Mouse (Mus musculus) intestine, postnatal 0 days (tissue): ENCODE measurements around the gene Chsy1. TPM values are rescaled to one million over a fixed set of nuclear protein-coding genes. Genes with fewer than 3 reads are reported as not detected.

Source experiments
- ATAC-seq: fragments of 200-750 bp; cut with Nextera tagmentation; 2 replicates; pipeline ENCODE4 v1.8.0; 2017; ENCODE audit warnings: mild to moderate bottlenecking, moderate TSS enrichment, moderate library complexity
- H3K27ac ChIP-seq: fragments of 300-500 bp; sonication (generic); 2 replicates; pipeline ENCODE4 v1.5.1; 2014; ENCODE audit warnings: mild to moderate bottlenecking, low read depth, low read length, moderate library complexity
- H3K27me3 ChIP-seq: fragments of 300-500 bp; sonication (generic); replicated peaks from 2 replicates; pipeline ENCODE4 v1.6.1; 2014; ENCODE audit warnings: low read length, mixed read lengths; ENCODE audit not compliant: control insufficient read depth, insufficient read depth
- H3K36me3 ChIP-seq: fragments of 300-500 bp; sonication (generic); 2 replicates; pipeline ENCODE4 v1.6.1; 2014; ENCODE audit warnings: mild to moderate bottlenecking, moderate library complexity; ENCODE audit not compliant: control insufficient read depth, insufficient read depth
- H3K4me1 ChIP-seq: fragments of 300-500 bp; sonication (generic); replicated peaks from 2 replicates; pipeline ENCODE4 v1.6.1; 2014; ENCODE audit warnings: antibody characterized with exemption, low read length, mixed read lengths; ENCODE audit not compliant: control insufficient read depth, insufficient read depth
- H3K4me2 ChIP-seq: fragments of 300-500 bp; sonication (generic); replicated peaks from 2 replicates; pipeline ENCODE4 v1.6.1; 2014; ENCODE audit warnings: low read depth, mild to moderate bottlenecking, moderate library complexity
- H3K4me3 ChIP-seq: fragments of 300-500 bp; sonication (generic); 2 replicates; pipeline ENCODE4 v1.5.1; 2014; ENCODE audit warnings: low read depth, low read length
- H3K9ac ChIP-seq: fragments of 300-500 bp; sonication (generic); 2 replicates; pipeline ENCODE4 v1.6.1; 2014; ENCODE audit warnings: mild to moderate bottlenecking, low read depth, low read length
- H3K9me3 ChIP-seq: fragments of 300-500 bp; sonication (generic); 2 replicates; pipeline ENCODE4 v1.6.1; 2016; ENCODE audit warnings: mixed run types; ENCODE audit not compliant: control insufficient read depth
- CTCF ChIP-seq: sonication (generic); IDR thresholded peaks from 2 replicates; pipeline ENCODE4 v1.5.1; 2016; ENCODE audit warnings: low read depth, mild to moderate bottlenecking, control low read depth, antibody characterized with exemption, moderate library complexity
- WGBS: fragments of 180-500 bp; shearing (Covaris S2); extraction: QIAGEN DNeasy Blood & Tissue Kit; methylation state at CpG from one replicate; pipeline ENCODE4 v1.1.7; 2014; 5-methylcytosine and 5-hydroxymethylcytosine counted together
- polyA plus RNA-seq: library from polyadenylated mRNA; unstranded; fragments of >200 nt; fragmentation: Nextera tagmentation; extraction: Ambion mirVana; gene quantifications from 2 replicates; pipeline ENCODE4 v1.2.1, GENCODE M21; 2015

The Chsy1 gene
- polyA plus RNA-seq, 1 experiment from 2014 or later, result 4.4 TPM

GRCm38 (mm10) chr7:66092656-66093055, 16.7 kb upstream of the Chsy1 start:
- Histone ChIP-seq H3K9me3 (no peaks in the 10 kb centered on the region), H3K4me3 (no peak overlapping the region), H3K4me2 (no peak overlapping the region), H3K27me3 (no peaks in the 10 kb centered on the region), H3K27ac (no peak overlapping the region), H3K36me3 (peaks cover 37% of the 10 kb centered on the region), H3K4me1 (no peaks in the 10 kb centered on the region), H3K9ac (no peak overlapping the region)
- ATAC-seq, result no peak
- WGBS, result 85% methylated on average over 8 of the region's 8 CpGs
- no peak for TF ChIP-seq CTCF

GRCm38 (mm10) chr7:66094141-66094540, 15.2 kb upstream of the Chsy1 start:
- TF ChIP-seq CTCF, result no peak
- 75% methylated on average over 5 of the region's 5 CpGs for WGBS

GRCm38 (mm10) chr7:66098803-66099202, 10.5 kb upstream of the Chsy1 start:
- H3K4me3 ChIP-seq, result no peak overlapping the region
- WGBS, result 81% methylated on average over 7 of the region's 7 CpGs
- no peak overlapping the region for H3K4me2 ChIP-seq
- TF ChIP-seq CTCF, result no peak
- no peak for ATAC-seq
- H3K27ac ChIP-seq, result no peak overlapping the region
- no peak overlapping the region for H3K9ac ChIP-seq
- H3K27me3 ChIP-seq, result no peaks in the 10 kb centered on the region
- H3K4me1 ChIP-seq, result no peaks in the 10 kb centered on the region
- no peaks in the 10 kb centered on the region for H3K36me3 ChIP-seq
- H3K9me3 ChIP-seq, result no peaks in the 10 kb centered on the region

More at GRCm38 (mm10) chr7:66094141-66094540, 15.2 kb upstream of the Chsy1 start:
- Histone ChIP-seq H3K27me3 (no peaks in the 10 kb centered on the region), H3K4me3 (no peak overlapping the region), H3K9ac (no peak overlapping the region), H3K36me3 (peaks cover 24% of the 10 kb centered on the region), H3K9me3 (no peaks in the 10 kb centered on the region), H3K27ac (no peak overlapping the region), H3K4me2 (no peak overlapping the region), H3K4me1 (no peaks in the 10 kb centered on the region)
- no peak for ATAC-seq

- peak; percentile 78 for TF ChIP-seq CTCF
- no peak overlapping the region for H3K4me3 ChIP-seq
- no peak overlapping the region for H3K27ac ChIP-seq
- no peaks in the 10 kb centered on the region for H3K9me3 ChIP-seq
- H3K4me1 ChIP-seq, result no peaks in the 10 kb centered on the region
- no peak overlapping the region for H3K4me2 ChIP-seq
- WGBS, result 4% methylated on average over 4 of the region's 4 CpGs
- H3K9ac ChIP-seq, result no peak overlapping the region
- no peak for ATAC-seq
- no peaks in the 10 kb centered on the region for H3K27me3 ChIP-seq
- H3K36me3 ChIP-seq, result no peaks in the 10 kb centered on the region
Observed at GRCm38 (mm10) chr7:66101866-66102265, 7.4 kb upstream of the Chsy1 start.

GRCm38 (mm10) chr7:66104531-66104930, 4.8 kb upstream of the Chsy1 start:
- TF ChIP-seq CTCF, result no peak
- Histone ChIP-seq H3K27ac (no peak overlapping the region), H3K36me3 (no peaks in the 10 kb centered on the region), H3K4me3 (no peak overlapping the region), H3K9me3 (no peaks in the 10 kb centered on the region), H3K4me1 (0 out of 2 replicates have a peak, but pooled peaks cover 6% of the 10 kb centered on the region), H3K27me3 (no peaks in the 10 kb centered on the region), H3K4me2 (no peak overlapping the region), H3K9ac (no peak overlapping the region)
- no peak for ATAC-seq
- WGBS, result 91% methylated on average over 5 of the region's 5 CpGs

- no peak for ATAC-seq
- H3K4me1 ChIP-seq, result 0 out of 2 replicates have a peak, but pooled peaks cover 6% of the 10 kb centered on the region
- no peaks in the 10 kb centered on the region for H3K36me3 ChIP-seq
- TF ChIP-seq CTCF, result no peak
- H3K9ac ChIP-seq, result no peak overlapping the region
- no peak overlapping the region for H3K4me3 ChIP-seq
- WGBS, result 60% methylated on average over 4 of the region's 4 CpGs
- no peaks in the 10 kb centered on the region for H3K9me3 ChIP-seq
- H3K4me2 ChIP-seq, result no peak overlapping the region
- no peaks in the 10 kb centered on the region for H3K27me3 ChIP-seq
- H3K27ac ChIP-seq, result no peak overlapping the region
Observed at GRCm38 (mm10) chr7:66105771-66106170, 3.5 kb upstream of the Chsy1 start.

- Histone ChIP-seq H3K27me3 (no peaks in the 10 kb centered on the region), H3K27ac (no peak overlapping the region), H3K4me2 (no peak overlapping the region), H3K9ac (no peak overlapping the region), H3K4me3 (no peak overlapping the region), H3K4me1 (0 out of 2 replicates have a peak, but pooled peaks cover 6% of the 10 kb centered on the region), H3K36me3 (no peaks in the 10 kb centered on the region), H3K9me3 (no peaks in the 10 kb centered on the region)
- TF ChIP-seq CTCF, result no peak
- WGBS, result 63% methylated on average over 7 of the region's 7 CpGs
- ATAC-seq, result no peak
Observed at GRCm38 (mm10) chr7:66106581-66107056, 2.7 kb upstream of the Chsy1 start.
